Mouse (Mus musculus) megakaryocyte, embryonic 14.5 days (primary cell): Measurements from ENCODE around the gene Plekhh2.

Source experiments
- FLI1 ChIP-seq: IDR thresholded peaks from 2 replicates; pipeline ENCODE4 v1.6.1; 2012; ENCODE audit warnings: low read length, inconsistent platforms, mixed read lengths
- GATA1 ChIP-seq: IDR thresholded peaks from 3 replicates; pipeline ENCODE4 v1.6.1; 2012; ENCODE audit warnings: mixed read lengths, low read length, inconsistent platforms, borderline replicate concordance

DNA sequence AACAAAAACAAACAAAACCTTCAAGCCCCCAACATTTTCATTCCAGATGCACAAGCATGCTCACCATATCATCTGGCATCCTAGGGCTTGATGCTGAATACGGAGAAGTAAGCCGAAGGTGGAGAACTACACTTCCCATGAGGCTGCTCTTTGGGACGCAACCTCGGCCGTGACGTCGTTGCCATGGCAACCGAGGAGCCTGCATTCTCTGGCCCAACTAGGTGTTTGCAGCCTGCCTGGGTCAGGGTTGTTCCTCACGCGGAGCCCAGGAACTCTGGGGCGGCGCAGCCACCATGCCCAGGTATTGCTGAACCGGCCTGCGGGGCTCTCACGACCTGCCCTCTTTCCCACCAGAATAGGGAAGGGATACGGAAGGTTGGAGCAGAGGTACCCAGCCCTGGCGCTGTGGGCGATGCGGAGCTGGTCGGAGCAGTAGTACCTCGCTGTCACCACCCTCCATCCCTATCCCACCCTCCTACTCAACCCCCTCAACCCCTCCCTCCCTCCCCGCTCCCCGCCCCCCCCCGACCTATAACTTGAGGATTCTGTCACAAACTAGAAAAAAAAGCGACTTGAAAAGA, 114.7 kb downstream of the Plekhh2 start, which contains the start of gene Dync2li1:
- TF ChIP-seq GATA1 (no peak), FLI1 (no peak)
